ENCODE assay signal across 8 mouse cellular contexts in genomic region chr9:79806317-79807075, GRCm38 (mm10). TPM values are rescaled to one million over a fixed set of nuclear protein-coding genes. Genes with fewer than 3 reads are reported as not detected.
DNase-seq lines count a peak whose midpoint lies in the region; TF ChIP-seq lines count a peak whose summit lies in the region.

No protein-coding gene starts in this region.

- peaks cover 5% of the 10 kb centered on the region for H3K4me1 ChIP-seq in E14TG2a.4 (replicated peaks; ENCODE audit: low read depth, low read length)

- H3K36me3 ChIP-seq in E14TG2a.4 (ENCODE audit: insufficient read depth, low read length), result no peaks in the 10 kb centered on the region

- DNase-seq in kidney, postnatal 14 days, result peak; percentile 51
- no peak for DNase-seq in kidney, adult 8-10 months
- DNase-seq in WW6 (ENCODE audit: low read depth, low spot score), result peak; percentile 16
- peak; percentile 85 for DNase-seq in induced T-regulatory cell, adult 2 months (ENCODE audit: low read depth)
- DNase-seq in retina, adult 2 months (ENCODE audit: low read depth, low spot score), result peak; percentile 29
- no peak for DNase-seq in heart, postnatal 36 days
- no peak for DNase-seq in layer of hippocampus, adult 8-10 months (ENCODE audit: low spot score in 2 of 2)

- intact Hi-C loops in heart, postnatal 36 days (cut with DNase I), result loop anchor here (1.0 to 2.0 kb wide), 4 partner anchors 78 to 220 kb away; no protein-coding TSS in a partner anchor

- H3K27me3 ChIP-seq in E14TG2a.4 (ENCODE audit: insufficient read depth, low read length), result peaks cover 3% of the 10 kb centered on the region; the same call in 1 of the 2 replicates

- peak; percentile 75 for TF ChIP-seq CTCF in E14TG2a.4 (conservative IDR thresholded peaks at IDR 0.05; ENCODE audit: low read length)

- no peaks in the 10 kb centered on the region for H3K9me3 ChIP-seq in E14TG2a.4 (ENCODE audit: low read length)

- H3K4me3 ChIP-seq in E14TG2a.4 (replicated peaks; ENCODE audit: low read length), result no peak overlapping the region

RNA-seq across cellular contexts. Expression of gene Tmem30a, which starts 13.2 kb away (rescaled TPM):
- 10 to 100 TPM; 58.8 to 62.6 TPM for total RNA-seq in heart, postnatal 36 days (2021)
- 100 to 1,000 TPM; 230 to 260 (median 239) TPM for total RNA-seq in layer of hippocampus, adult 8-10 months (2022)

RNA-seq across cellular contexts. Expression of gene Cox7a2, which starts 46.8 kb away (rescaled TPM):
- 1,000 to 10,000 TPM; 1,024 to 1,052 TPM for total RNA-seq in heart, postnatal 36 days (2021)
- total RNA-seq in layer of hippocampus, adult 8-10 months (2022), result 100 to 1,000 TPM; 317 to 352 (median 338) TPM

Comparison
In these comparisons a context has a peak if more than half of its experiments do, and no peak if none do; other contexts are left out.
1. DNase-seq: peak in kidney, postnatal 14 days (single experiment), WW6 (single experiment), induced T-regulatory cell, adult 2 months (single experiment) and retina, adult 2 months (single experiment); none in kidney, adult 8-10 months (0 of 2), heart, postnatal 36 days (0 of 2) and layer of hippocampus, adult 8-10 months (0 of 2).